Mouse (Mus musculus) bone marrow macrophage, adult 2 months (primary cell): ENCODE results near the gene Pikfyve.

ENCODE experiments used
- CTCF ChIP-seq: IDR thresholded peaks from 2 replicates; pipeline ENCODE4 v1.5.1; 2012; ENCODE audit warnings: low read depth, mild to moderate bottlenecking, low read length, moderate library complexity
- POLR2A ChIP-seq: IDR thresholded peaks from 2 replicates; pipeline ENCODE4 v1.6.1; 2012; ENCODE audit warnings: mild to moderate bottlenecking, low read depth, low read length, borderline replicate concordance

DNA sequence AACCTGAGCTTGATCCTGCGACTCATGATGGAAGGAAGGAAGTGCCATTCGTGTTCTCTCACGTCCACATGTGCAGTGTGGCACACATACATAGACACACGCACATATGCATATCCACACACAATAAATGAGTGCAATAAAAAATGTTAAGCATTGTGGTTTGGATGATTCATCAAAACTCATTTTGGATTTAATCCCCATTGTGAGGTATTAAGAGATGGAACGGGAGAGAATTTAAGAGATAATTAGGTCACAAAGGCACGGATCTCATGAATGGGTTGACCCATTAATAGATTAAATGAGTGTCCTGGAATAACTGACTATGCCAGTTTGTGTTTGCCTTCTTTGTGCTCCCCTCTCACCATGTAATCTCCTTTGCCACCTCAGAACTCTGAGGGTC, 95.3 kb downstream of the Pikfyve start, which contains the start of gene Pth2r:
- TF ChIP-seq CTCF (no peak), POLR2A (no peak)
